Mouse (Mus musculus) cortical plate, adult 2 months (tissue): ENCODE results near the gene Tmem119. TPM values are rescaled to one million over a fixed set of nuclear protein-coding genes. Genes with fewer than 3 reads are reported as not detected.
A peak's percentile ranks its signal among the peaks of the same experiment; 100 is the strongest.

Source experiments
- H3K27ac ChIP-seq: fragments of 200-500 bp; 2 replicates; pipeline ENCODE4 v1.5.1; 2012; ENCODE audit warnings: low read length, control low read depth, inconsistent platforms; ENCODE audit not compliant: insufficient read depth
- H3K4me1 ChIP-seq: fragments of 200-500 bp; 2 replicates; pipeline ENCODE4 v1.6.1; 2011; ENCODE audit warnings: low read length; ENCODE audit not compliant: control insufficient read depth, insufficient read depth
- H3K4me3 ChIP-seq: fragments of 200-500 bp; 2 replicates; pipeline ENCODE4 v1.5.1; 2011; ENCODE audit warnings: mild to moderate bottlenecking, low read length, control low read depth; ENCODE audit not compliant: insufficient read depth
- CTCF ChIP-seq: fragments of 200-500 bp; IDR thresholded peaks from 2 replicates; pipeline ENCODE4 v1.5.1; 2011; ENCODE audit warnings: mild to moderate bottlenecking, control low read depth, low read length; ENCODE audit not compliant: insufficient read depth; ENCODE audit errors: extremely low read depth
- POLR2A ChIP-seq: fragments of 200-500 bp; IDR thresholded peaks from 2 replicates; pipeline ENCODE4 v1.6.1; 2011; ENCODE audit warnings: mild to moderate bottlenecking, low read length, control low read depth; ENCODE audit not compliant: insufficient read depth; ENCODE audit errors: extremely low read depth
- polyA plus RNA-seq: library from polyadenylated mRNA; depleted of rRNA; stranded (reverse); fragments of >200 nt; gene quantifications from 2 replicates; pipeline ENCODE4 v1.2.3, GENCODE M21; 2012; rRNA removed

The Tmem119 gene
- 25.4 and 26.0 TPM in 2 replicates for polyA plus RNA-seq

- no peak within 1 kb of the TSS for H3K27ac ChIP-seq
- H3K4me1 ChIP-seq, result no peaks in the 10 kb centered on the region
- TF ChIP-seq POLR2A, result peak; percentile 44; the same call in 1 of the 2 replicates
- TF ChIP-seq CTCF, result no peak
- peak within 1 kb of the TSS; percentile 34 for H3K4me3 ChIP-seq
These were observed at the start of gene Tmem119 for GRCm38 (mm10) chr5:113800280-113800679. Tmem119 (minus strand) TSS chr5:113800516.

- TF ChIP-seq CTCF (no peak), POLR2A (no peak)
- H3K4me1 ChIP-seq, result no peaks in the 10 kb centered on the region
- no peak overlapping the region for H3K4me3 ChIP-seq
- H3K27ac ChIP-seq, result no peak overlapping the region
These were observed 47.3 kb upstream of the Tmem119 start for GRCm38 (mm10) chr5:113847636-113848035.

DNA sequence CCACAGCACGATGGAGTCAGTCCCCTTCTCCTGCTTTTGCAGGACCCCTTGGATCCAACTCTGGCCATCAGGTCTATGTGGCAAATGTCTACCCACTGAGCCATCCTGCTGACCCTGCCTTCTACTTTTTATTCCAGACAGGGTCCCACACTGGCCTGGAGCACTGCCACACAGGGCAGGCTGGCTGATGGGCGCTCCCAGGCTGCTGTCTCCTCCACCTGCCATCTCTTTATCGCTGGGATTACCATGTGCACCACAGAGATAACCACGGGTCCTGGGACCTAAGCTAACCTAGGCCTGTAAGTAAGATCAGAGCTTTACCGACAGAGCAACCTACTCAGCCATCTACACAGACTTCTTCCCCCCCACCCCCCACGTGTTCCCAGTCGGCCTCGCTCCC lies 46.3 kb upstream of the Tmem119 start:
- no peak for TF ChIP-seq CTCF
- H3K4me1 ChIP-seq, result no peaks in the 10 kb centered on the region
- H3K27ac ChIP-seq, result no peak overlapping the region
- no peak overlapping the region for H3K4me3 ChIP-seq

- H3K4me3 ChIP-seq, result no peak overlapping the region
- no peaks in the 10 kb centered on the region for H3K4me1 ChIP-seq
- H3K27ac ChIP-seq, result no peak overlapping the region
- TF ChIP-seq POLR2A, result no peak
These were observed 45.3 kb upstream of the Tmem119 start for GRCm38 (mm10) chr5:113845627-113846026.

- H3K4me3 ChIP-seq, result no peak overlapping the region
- peak; percentile 66 for TF ChIP-seq CTCF
- TF ChIP-seq POLR2A, result no peak
- no peaks in the 10 kb centered on the region for H3K4me1 ChIP-seq
- no peak overlapping the region for H3K27ac ChIP-seq
These were observed 44.4 kb upstream of the Tmem119 start for GRCm38 (mm10) chr5:113844721-113845120.

DNA sequence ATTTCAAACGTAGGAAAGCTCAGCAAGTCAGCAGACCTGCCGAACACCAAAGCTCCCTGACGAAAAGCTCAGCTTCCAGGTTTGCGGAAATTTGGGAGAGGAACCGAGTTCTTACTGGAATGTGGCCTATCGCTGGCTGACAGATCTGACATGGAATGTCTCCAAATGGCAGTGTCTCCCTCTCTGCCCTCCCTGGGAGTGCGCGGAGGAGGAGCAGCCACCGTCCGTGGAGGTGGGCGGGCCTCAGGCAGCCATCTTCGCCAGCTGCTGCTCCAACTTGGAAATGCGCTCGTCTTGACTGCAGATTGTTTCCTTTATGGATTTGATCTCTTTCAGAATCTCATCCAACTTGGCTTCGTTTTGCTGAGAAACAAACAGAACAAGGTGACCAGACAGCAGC lies 43.8 kb upstream of the Tmem119 start:
- Histone ChIP-seq H3K4me3 (no peak overlapping the region), H3K4me1 (no peaks in the 10 kb centered on the region), H3K27ac (no peak overlapping the region)
- no peak for TF ChIP-seq POLR2A

GRCm38 (mm10) chr5:113842906-113843305 lies 42.6 kb upstream of the Tmem119 start:
- H3K4me3 ChIP-seq, result no peak overlapping the region
- peak overlapping the region; percentile 75 for H3K27ac ChIP-seq
- TF ChIP-seq POLR2A (no peak), CTCF (no peak)
- H3K4me1 ChIP-seq, result no peaks in the 10 kb centered on the region

DNA sequence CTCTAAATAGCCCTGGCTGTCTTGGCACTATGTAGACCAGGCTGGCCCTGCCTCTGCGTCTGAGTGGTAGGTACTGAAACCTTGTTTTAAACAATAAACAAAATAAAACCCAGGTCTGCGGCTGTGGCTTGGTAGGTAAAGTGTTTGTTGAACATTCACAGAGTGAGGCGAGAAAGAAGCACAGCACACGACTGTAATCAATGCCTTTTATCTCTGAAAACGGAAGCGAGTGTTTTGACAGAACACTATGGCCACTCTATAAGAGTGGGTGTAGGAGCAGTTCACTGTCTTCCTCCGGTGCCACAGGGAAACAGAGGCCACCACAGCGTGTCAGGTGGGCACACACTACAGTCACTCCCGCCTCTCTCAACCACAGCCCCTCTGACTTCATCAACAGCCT lies 41.9 kb upstream of the Tmem119 start:
- Histone ChIP-seq H3K27ac (peak overlapping the region; percentile 75; the same call in 1 of the 2 replicates), H3K4me3 (no peak overlapping the region), H3K4me1 (no peaks in the 10 kb centered on the region)
- TF ChIP-seq POLR2A (no peak), CTCF (no peak)

- H3K27ac ChIP-seq, result peak overlapping the region; percentile 28; the same call in 1 of the 2 replicates
- no peak overlapping the region for H3K4me3 ChIP-seq
- no peaks in the 10 kb centered on the region for H3K4me1 ChIP-seq
- TF ChIP-seq POLR2A (no peak), CTCF (no peak)
These were observed 41.2 kb upstream of the Tmem119 start for GRCm38 (mm10) chr5:113841243-113842225.

GRCm38 (mm10) chr5:113840443-113840842 lies 40.1 kb upstream of the Tmem119 start:
- Histone ChIP-seq H3K27ac (no peak overlapping the region), H3K4me3 (no peak overlapping the region), H3K4me1 (no peaks in the 10 kb centered on the region)
- TF ChIP-seq CTCF (no peak), POLR2A (no peak)

DNA sequence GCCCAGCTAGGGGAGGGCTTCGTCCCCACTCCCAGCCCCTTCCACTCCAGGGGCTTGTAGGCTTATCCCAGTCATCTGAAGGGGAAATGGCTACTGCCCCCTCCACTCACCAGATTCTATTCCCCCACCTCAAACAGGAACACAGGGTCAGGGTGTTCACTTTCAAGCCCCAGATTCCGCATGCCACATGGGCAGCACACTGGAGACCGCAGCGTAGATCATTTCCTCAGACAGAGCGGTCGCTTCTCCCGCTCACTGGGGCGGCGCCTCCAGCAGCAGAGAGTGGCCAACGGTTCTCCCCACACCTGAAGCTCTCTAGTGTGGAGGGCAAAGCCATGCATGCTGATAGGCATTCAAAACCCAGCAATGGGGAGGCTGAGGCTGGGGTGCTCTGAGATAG lies 36.6 kb upstream of the Tmem119 start:
- TF ChIP-seq CTCF (no peak), POLR2A (no peak)
- H3K4me3 ChIP-seq, result no peak overlapping the region
- H3K27ac ChIP-seq, result no peak overlapping the region
- no peaks in the 10 kb centered on the region for H3K4me1 ChIP-seq
